Mouse (Mus musculus): Measurements from ENCODE around the gene Rpl18a.

Rpl18a gene

DNA sequence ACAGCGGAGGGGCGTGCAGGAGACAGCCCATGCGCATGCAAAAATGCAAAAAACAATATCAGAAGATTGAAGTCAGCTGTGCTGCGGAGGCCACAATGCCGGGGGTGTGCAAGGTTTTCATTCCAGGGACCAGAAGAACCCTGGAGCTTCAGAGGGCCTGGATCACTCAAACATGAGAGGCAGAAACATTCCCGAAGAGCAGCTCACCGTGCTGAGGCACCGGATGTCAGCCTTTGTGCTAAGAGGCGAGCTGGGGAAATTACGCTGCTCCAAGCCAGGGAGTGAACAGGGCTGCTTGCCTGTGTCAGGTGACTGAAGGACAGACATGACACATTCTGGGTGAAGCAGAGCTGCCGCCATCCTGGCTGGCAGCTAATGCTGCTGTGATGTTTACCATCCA, 16.7 kb downstream of the Rpl18a start:
- no peak for DNase-seq (ENCODE audit: low spot score in 2 of 2)

DNA sequence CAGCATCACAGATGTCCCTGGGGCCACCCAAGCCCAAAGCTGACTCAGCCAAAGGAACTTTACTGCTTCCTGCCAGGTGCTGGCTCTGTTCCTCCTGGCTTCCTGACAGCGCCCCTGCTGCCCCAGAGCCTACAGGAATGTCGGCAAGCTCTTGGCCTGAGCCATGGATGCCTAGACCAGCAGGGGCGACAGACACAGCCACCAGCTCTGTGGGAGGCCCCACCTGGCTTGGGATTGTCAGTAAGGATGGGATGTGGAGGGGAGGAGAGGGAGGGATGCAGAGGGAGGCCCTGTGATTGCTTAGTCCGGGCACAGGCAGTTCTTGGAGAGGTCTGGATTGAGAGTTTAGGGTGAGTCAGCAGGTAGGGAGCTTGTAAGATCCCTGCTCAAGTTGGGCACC, 17.1 kb downstream of the Rpl18a start:
- DNase-seq (ENCODE audit: low spot score in 2 of 2) = no peak

DNA sequence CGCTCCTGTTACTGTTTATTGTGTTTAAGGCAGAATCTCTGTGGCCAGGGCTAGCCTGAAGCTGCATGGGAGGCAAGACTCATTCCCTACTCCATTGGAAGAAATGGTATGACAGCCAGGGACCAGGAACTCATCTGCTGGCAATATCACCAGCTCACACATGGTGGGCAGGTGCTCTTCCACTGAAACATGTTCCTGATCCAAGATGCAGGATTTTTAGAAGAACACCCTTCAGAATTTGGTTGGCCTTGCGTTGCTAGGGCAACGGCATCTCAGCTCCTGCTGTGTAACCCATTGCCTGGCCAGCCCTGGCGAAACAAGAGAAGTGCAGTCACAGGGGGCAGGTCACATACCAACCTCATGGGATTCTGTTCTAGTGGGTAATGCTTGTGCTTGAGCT, 17.7 kb downstream of the Rpl18a start:
- DNase-seq (ENCODE audit: low spot score in 2 of 2) = no peak

DNA sequence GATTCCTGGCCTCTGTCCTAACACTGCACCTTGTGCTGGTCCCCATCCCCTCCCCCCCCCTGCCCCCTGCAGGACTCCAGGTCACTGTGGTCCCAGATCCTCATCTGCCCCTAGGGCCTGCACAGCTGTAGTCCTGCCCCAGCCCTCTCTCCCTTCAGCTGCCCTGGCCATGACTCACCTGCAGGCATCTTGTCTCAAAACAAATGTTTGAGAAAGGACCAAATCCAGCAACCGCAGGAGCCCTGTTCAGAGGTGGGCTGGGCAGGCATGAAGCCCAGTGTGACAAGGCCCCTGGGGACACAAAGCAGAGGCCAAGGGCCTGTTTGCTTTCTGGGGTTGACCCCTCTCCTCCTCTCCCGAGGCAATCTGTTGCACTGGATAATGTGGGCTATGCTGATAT, 19.0 kb downstream of the Rpl18a start:
- no peak for DNase-seq (ENCODE audit: low spot score in 2 of 2)

DNA sequence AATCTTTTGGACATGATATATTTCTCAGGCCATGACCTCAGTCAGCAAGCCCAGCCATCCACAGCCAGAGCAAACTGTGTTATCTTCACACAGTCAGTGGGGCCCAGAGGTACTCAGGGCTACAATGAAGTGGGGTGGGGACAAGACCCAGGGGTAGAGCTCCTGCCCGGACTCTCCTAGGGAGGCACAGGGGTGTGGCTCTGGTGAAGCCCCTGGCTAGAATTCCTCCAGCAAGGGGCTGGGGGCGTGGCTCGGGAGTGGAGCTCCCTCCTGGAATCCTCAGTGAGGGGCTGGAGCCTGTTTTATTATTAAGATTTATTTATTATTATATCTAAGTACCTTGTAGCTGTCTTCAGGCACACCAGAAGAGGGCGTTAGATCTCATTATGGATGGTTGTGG, 20.8 kb downstream of the Rpl18a start:
- no peak for DNase-seq (ENCODE audit: low spot score in 2 of 2)

DNA sequence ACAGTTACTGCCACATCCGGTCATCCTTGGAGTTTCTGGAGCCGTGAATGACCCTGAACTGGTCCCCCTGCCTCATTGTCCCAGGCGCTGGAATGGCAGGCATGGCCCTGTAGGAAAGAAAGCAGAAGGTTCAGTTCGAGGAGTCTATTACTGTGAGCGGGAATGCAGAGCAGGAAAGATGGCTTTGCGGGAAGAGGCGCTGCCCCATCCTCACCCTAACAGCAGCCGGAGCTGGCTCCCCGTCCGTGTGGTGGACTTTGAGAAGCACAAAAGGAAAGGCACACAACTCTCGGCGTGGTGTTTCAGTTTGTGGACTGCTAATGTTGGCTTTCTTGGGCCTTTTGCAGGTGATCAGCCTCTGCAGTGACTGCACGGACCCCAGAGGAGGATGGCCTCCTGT, 22.8 kb downstream of the Rpl18a start:
- no peak for DNase-seq (ENCODE audit: low spot score in 2 of 2)

DNA sequence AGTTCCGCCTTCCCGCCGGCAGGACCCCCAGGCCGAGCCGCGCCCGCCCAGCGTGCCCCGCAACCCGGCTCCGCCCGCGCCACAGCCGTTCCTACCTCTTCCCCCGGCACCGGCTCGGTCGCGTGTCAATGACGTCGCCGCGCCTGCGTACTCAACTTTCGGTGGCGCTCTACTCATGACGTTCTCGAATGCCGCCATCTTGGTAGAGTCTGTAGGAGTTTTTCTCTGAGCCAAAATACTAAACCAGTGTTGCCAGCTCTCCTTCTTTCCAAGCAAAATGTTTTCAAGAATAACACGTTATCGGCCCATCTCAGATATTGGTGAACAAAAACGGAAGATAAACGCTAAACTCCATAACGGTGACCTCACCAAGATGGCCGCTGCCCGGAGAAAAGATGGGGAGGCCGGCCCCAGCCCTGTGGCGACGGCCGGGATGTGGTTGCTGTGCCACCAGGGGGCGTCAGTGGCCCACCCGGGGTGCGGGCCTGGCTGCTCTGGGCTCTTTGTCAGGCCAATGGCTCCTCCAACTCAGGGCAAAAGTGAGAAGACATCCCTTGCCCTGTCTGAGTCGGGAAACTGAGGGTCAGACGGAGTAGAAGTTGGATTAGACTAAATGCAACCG, 23.7 kb downstream of the Rpl18a start, which contains the start of gene Ccdc124:
TSS of gene Ccdc124 (minus strand) at position 572 of the 622 bp plus-strand sequence.
- DNase-seq (ENCODE audit: low spot score in 2 of 2) = peak; percentile 91 to 96

DNA sequence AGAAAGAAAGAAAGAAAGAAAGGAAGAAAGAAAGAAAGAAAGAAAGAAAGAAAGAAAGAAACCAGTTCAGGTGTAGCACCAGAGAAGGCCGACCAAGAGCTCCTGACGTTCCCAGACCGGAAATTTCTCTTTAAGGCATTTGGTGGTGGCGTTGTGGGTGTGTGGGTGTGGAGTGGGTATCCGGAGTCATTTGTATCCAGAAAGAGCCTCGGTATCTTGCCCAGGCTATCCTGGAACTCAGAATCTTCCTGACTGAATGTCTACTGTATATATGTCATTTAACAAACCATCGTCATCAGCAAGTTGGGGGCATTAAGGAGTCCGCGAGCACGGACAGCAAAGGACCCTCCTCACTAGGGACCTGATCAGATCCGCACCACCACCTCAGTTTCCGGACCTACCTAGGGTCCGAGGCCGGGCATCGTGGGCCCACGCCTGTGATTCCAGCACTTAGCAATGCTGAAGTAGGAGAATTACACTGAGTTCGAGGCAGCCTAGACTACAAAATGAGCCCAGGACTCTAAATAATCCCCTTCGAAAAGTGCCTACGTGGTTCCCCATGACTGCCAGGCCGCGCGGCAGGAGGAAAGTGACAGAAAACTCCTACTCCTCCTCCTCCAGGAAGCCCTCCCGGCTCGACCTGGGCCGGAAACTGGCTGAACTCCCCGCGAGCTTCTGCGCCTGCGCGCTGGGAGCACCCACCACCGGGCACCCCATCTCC, 24.4 kb downstream of the Rpl18a start:
- DNase-seq (ENCODE audit: low spot score in 2 of 2) = no peak

DNA sequence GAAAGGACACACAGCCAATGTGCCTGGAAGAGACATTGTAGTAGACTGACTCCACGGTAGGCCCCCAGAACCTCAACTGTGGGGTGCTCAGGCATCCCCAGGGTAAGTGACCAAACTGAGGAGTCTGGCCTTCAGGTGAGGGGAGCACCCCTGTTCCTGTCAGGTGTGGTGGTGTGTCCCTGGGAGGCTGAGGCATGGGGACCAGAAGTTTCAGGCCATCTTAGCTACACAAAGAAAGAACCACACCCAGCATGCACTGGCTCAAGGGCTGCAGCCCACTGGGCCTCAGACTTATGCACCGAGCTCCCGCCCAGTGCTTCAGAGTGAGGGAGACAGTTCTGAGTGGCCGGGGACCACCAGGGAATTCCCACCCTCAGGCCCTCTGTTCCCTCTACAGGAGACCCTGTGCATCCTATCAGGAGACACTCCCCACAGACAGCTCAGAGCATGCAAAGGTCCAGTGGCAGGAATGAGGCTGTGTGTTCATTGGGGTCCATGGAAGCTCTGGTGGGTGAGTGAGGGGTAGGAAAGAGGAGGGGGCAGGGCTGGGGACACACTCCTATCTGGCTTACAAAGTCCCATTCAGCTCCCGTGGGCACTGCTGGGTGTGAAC, 25.9 kb downstream of the Rpl18a start:
- DNase-seq (ENCODE audit: low spot score in 2 of 2) = no peak

DNA sequence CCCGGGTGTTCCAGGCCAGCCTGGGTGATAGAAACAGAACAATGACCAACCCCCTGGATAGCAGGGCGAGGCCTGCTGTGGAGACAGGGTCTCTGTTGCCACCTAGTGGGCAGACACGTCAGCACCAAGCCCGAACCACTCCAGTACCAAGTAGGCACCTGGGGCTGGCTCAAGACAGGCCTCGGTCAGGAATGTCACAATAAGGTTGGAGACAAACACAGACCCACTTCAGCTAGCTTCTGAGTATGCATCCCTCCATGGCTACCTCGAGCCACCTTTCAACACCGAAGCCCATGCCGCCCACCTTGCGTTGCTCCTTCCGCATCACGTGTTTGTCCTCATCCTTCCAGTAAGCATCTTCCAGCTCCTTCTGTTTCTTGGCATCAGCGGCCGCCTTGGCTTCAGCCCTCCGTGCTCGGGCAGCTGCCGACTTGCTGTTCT, 27.6 kb downstream of the Rpl18a start:
- DNase-seq (ENCODE audit: low spot score in 2 of 2) = peak; percentile 48 to 62

DNA sequence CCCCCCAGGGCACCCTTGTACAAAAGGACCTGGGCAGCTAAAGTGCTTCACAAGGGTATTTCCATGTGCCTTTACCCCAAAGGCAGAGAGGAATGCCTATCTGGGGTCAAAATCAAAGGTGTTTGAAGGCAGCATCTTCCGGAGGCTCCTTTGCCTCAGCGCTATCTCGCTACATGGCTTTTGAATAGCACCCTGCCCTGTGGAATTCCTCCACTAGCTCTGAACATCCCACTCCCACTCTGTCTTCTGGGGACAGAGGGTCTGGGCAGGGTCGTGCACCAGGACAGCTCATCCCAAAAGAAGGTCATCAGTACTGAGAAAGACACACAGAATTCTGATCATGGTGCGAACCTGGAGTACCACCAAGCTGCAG, 28.0 kb downstream of the Rpl18a start:
- no peak for DNase-seq (ENCODE audit: low spot score in 2 of 2)

DNA sequence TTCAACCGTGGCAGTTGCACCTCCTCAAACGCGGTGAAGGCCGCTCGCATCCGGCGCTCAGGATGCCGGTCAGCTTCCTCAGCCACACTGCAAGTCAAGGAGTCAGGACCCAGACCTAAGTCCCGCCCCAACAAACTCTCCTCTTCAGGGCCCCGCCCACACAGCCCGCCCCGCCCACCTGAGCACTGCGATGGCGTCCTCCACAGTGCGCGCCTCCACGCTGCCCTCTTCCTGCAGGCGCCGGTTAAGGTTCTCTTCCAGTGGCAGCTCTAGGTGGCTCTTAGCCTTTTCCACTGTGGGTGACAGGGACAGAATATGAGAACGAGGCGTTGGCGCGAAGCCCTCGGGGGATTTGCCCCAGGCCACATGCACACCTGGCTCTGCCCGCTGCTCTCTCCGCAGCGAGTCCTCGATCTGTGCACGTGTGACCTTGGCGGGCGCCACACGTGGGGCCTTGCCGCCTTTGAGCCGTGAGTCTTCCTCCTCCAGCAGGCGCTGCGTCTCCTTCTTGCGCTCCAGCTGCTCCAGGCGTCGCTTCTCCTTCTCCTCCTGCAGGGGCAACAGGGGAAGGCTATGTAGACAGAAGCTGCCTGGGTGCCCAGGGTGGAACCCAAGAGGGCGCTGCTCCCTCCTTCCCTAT, 28.5 kb downstream of the Rpl18a start:
- DNase-seq (ENCODE audit: low spot score in 2 of 2) = no peak

DNA sequence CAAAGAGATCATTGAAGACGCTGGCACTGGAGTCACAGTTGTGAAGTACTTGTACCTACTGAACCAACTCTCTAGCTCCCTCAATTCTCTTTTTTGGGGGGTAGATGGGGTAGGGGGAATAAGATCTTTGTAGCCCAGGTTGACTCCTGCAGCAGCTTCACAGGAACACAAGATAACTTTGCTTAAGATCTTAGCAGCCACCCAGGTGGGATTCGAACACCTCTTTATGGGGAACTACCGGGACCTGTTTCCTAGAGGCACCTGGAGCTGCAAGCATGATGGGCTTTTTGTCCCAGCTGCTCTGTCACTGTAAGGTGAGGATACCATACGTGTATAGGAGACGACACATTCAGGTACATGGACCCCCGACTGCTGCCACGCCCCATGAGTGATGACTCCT, 30.6 kb downstream of the Rpl18a start:
- no peak for DNase-seq (ENCODE audit: low spot score in 2 of 2)

DNA sequence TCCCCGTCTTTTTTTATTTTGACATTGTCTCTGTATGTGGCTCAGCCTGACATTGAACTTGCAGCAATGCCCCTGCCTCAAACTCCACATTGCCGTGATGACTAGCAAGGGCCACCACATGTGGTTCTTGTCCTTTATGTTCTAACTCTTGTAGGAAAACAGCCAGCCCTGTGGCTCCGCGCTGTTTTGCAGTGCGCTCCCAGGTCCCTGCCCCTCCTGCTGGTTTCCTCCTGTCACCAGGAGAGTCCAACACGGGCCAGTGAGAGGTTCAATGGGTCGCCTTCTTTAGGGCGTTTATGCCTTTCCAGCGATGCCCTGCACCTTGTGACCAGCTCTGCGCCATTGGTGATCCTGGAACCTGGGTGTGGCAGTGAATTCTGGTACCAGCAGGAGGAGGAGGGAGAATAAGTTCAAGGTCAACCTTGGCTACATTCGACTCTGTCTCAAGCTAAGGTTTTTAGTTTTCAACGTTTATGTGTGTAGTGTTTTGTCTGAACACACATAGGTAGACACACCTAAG, 31.2 kb downstream of the Rpl18a start:
- DNase-seq (ENCODE audit: low spot score in 2 of 2) = no peak

DNA sequence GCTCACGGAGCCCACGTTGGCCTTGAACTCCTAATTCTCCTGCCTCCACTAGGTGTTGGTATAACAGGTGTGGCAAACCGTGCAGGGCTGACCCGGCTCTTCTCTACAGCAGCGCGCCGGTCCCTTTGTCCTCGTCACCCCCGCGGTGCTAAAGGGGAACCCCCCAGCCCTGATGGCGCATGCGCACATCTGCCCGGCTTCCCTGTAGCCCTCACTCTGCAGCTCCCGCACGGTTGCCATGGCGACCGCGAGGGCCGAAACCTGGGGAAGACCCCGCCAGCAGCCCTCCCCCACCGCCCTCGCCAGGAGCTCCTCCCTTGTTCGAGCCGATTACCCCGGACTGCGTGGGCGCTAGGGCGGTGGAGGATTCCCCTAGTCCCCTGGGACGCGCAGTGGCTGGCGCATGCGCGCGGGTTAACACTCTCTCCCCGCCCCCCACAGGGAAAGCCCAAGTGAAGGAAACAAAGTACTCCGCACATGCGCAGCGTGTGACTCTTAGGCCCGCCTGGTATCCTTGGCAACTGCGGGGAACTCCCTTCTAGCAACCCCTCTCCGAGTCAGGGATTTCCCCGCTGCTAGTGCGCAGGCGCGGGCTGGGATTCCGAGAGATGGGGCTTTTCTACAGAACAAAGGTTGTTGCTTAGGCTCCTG, 31.7 kb downstream of the Rpl18a start:
- peak; percentile 97 to 98 for DNase-seq (ENCODE audit: low spot score in 2 of 2)

DNA sequence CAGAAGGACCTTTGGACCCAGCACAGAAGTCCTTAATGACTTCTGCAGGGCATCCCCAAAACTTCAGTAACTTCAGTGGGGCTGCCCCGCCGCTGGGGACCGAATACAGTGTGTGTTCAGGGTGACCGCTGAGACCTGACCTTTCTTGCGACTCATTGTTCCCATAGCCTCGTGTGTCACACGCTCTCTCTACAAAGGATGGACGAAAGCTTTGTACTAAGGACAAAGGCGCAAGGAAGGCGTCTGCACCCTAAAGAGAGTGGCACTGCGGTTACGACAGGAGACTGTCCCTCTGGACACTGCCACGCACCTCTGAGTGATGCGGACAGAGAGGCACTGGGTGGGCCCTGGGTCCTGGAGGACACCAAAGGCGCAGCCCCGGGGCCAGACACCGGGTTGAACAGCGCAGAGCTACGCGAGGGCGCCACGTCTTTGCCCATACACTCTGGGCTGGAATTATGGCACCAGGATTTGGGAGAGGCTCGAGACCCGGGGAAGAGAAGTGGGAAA, 32.4 kb downstream of the Rpl18a start:
- DNase-seq (ENCODE audit: low spot score in 2 of 2) = no peak

DNA sequence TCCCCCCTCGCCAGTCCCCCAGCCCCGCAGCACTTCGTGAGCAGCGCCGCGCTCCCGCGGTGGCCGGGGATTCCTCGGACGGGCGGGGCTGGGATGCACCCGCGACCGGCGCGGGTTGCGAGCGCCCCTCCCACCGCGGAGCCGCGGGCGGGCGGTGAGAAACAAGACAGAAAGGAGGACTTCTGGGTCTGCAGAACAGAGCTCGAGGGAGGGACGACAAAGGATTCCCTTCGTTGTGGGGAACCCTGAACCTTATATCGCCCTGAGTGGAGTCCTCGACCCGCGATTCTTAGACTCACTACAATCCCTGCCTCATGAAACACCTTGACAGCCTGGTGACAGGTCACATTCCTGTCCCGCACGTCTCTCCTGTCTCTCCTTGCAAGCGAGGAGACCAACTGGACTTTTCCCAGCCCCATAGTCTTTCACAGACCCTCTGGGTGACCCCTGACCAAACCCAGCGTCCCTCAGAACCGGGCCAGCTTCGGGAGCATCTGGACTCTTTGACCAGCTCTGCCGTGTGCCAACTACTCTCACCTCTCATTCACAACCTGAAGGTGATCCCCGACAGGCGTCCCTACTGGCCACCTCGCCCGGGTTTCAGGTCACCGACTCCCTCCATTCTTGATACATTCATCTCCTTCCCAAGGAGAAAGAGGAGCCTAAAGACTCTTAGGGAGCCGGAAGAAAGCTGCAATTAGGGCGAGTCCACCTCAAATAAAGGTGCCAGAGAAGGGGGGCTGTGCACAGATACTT, 33.1 kb downstream of the Rpl18a start:
- no peak for DNase-seq (ENCODE audit: low spot score in 2 of 2)

DNA sequence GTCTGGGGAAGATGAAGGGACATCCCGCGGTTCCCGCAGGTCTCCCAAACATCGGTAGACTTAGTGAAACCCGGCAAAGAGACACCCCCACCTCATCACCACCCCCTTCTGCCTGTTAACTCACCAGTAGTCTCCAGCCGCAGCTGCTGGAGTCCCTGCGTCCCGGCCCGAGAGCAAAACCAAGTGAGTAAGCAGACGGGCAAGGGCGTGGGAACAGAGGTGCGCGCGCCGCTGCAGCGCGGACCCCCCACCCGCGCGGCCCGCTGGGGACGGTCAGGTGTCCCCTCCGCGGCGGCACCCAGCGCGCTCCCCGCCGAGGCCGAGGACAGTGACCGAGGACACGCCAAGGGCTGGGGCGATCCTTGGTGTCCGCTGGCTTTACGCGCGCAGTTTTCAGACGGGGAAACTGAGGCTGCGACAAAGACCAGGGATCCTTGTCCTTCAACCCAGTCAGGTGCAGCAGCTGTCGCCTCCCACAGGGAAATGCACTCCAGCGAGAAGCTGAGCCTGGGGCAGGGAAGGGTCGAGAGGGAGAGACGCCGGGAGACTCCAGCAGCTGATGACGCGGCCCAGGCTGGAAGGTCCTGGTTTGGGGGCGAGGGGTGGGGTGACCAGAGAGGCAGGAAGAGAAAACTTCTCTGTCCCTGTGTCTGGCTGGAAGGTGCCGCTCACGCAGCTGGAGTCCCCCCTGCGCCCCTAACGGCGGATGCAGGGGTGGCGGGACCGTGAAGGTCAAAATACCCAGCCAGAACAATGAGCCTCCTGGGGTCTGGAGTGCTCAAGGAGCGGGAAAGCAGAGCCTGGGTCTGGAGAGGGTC, 34.2 kb downstream of the Rpl18a start, which contains the start of gene Kcnn1:
TSS of gene Kcnn1 (minus strand) at position 435 of the 818 bp plus-strand sequence.
- no peak for DNase-seq (ENCODE audit: low spot score in 2 of 2)

DNA sequence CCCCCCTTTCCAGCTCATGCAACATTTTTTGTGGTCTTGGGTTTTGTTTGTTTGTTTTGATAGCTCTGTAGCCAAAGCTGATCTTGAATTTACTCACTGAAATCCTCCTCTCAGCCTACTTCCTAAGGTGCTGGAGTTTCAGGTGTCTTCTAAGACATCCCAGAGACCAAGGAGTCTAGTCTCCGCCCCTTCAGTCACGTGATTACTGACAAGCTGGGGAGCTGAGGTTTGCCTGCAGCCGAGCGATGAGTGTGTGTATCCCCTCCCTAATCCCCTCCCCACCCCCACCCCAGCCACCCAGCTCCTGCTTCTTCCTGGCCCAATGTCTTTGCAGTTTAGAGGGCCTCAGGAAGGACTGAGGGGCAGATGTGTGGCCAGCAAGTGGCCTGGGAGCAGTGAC, 39.7 kb downstream of the Rpl18a start:
- no peak for DNase-seq (ENCODE audit: low spot score in 2 of 2)

All from urinary bladder, adult 18-20 months (tissue).